Mouse (Mus musculus): ENCODE measurements around the gene Fam20b. TPM values are rescaled to one million over a fixed set of nuclear protein-coding genes. Genes with fewer than 3 reads are reported as not detected.

The Fam20b gene
- polyA plus RNA-seq, 1 experiment from 2014 or later, result 28.2 TPM

- Histone ChIP-seq H3K4me3 (no peak overlapping the region), H3K9ac (no peak overlapping the region), H3K36me3 (peaks cover 40% of the 10 kb centered on the region), H3K27me3 (no peaks in the 10 kb centered on the region), H3K4me1 (replicated peaks) (peaks cover 20% of the 10 kb centered on the region), H3K4me2 (no peak overlapping the region), H3K9me3 (no peaks in the 10 kb centered on the region), H3K27ac (replicated peaks) (no peak overlapping the region)
- WGBS, result 77% methylated on average over 12 of the region's 12 CpGs
- ATAC-seq (ENCODE audit: low read depth), result no peak
Observed at GRCm38 (mm10) chr1:156642813-156643212, 76.1 kb downstream of the Fam20b start.

DNA sequence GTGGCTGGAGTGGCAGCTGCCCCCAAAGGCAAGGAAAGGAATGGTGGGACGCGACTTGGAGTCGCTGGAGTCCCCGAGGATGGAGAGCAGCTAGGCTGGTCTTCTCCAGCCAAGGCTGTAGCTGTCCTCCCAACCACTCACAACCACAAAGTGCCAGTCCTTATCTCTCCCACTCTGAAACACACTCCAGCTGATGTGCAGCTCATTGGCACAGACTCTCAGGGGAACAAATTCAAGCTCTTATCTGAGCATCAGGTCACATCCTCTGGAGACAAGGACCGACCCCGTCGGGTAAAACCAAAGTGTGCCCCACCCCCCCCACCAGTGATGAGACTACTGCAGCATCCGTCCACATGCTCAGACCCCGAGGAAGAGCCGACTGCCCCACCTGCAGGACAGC lies 77.1 kb downstream of the Fam20b start:
- H3K27me3 ChIP-seq, result no peaks in the 10 kb centered on the region
- no peak overlapping the region for H3K4me3 ChIP-seq
- no peak overlapping the region for H3K9ac ChIP-seq
- H3K4me1 ChIP-seq (replicated peaks), result peaks cover 20% of the 10 kb centered on the region
- H3K27ac ChIP-seq (replicated peaks), result no peak overlapping the region
- WGBS, result 86% methylated on average over 10 of the region's 10 CpGs
- no peak overlapping the region for H3K4me2 ChIP-seq
- H3K36me3 ChIP-seq, result peaks cover 42% of the 10 kb centered on the region
- no peaks in the 10 kb centered on the region for H3K9me3 ChIP-seq
- ATAC-seq (ENCODE audit: low read depth), result no peak

DNA sequence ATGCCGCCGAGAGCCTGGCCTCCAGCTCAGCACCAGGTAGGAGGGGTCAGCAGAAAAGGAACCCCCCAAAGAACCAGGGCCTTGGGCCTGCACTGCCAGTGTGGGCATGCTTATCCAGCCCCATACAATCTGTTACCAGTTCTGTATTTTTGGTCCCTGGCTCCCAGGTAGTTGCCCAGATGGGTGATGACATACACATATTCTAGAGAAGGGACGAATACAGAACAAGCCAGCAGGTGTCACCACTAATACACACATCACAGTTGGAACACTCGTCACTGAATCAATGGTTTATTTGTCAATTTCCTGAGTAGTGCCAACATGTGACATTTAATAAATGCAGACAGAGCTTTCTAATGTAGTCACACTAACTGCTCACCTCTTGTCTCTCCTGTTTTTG lies 78.3 kb downstream of the Fam20b start:
- H3K27ac ChIP-seq (replicated peaks), result no peak overlapping the region
- WGBS, result 76% methylated on average over 4 of the region's 4 CpGs
- no peaks in the 10 kb centered on the region for H3K9me3 ChIP-seq
- ATAC-seq (ENCODE audit: low read depth), result no peak
- no peak overlapping the region for H3K4me3 ChIP-seq
- H3K36me3 ChIP-seq, result peaks cover 52% of the 10 kb centered on the region
- H3K4me2 ChIP-seq, result no peak overlapping the region
- no peaks in the 10 kb centered on the region for H3K27me3 ChIP-seq
- H3K9ac ChIP-seq, result no peak overlapping the region
- H3K4me1 ChIP-seq (replicated peaks), result peaks cover 15% of the 10 kb centered on the region

- peaks cover 60% of the 10 kb centered on the region for H3K36me3 ChIP-seq
- H3K9ac ChIP-seq, result no peak overlapping the region
- H3K4me1 ChIP-seq (replicated peaks), result peaks cover 5% of the 10 kb centered on the region
- ATAC-seq (ENCODE audit: low read depth), result no peak
- H3K9me3 ChIP-seq, result no peaks in the 10 kb centered on the region
- no peak overlapping the region for H3K27ac ChIP-seq (replicated peaks)
- H3K4me3 ChIP-seq, result no peak overlapping the region
- WGBS, result 90% methylated on average over 5 of the region's 5 CpGs
- no peaks in the 10 kb centered on the region for H3K27me3 ChIP-seq
- H3K4me2 ChIP-seq, result no peak overlapping the region
Observed at GRCm38 (mm10) chr1:156639455-156639854, 79.4 kb downstream of the Fam20b start.

DNA sequence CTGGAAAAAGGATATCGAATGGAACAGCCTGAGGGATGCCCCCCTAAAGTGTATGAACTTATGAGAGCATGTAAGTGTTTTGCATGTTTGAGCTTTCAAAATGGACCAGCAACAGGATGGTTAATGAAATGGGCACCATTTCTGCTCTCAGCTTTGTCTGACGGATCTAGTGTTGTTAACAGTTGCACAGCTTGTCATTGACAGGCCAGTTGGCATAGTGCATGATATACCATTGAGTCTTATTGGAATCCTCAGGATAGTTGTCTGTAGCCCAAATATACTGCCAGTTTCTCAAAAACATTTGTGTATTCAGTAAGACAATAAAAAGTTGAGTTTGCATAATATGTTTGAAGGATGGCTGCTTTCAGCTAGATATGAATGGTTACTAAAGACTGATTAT lies 83.7 kb downstream of the Fam20b start:
- 77% methylated on average over 2 of the region's 2 CpGs for WGBS
- Histone ChIP-seq H3K9ac (no peak overlapping the region), H3K36me3 (peaks cover 72% of the 10 kb centered on the region), H3K4me2 (no peak overlapping the region), H3K27ac (replicated peaks) (no peak overlapping the region), H3K4me3 (no peak overlapping the region), H3K4me1 (replicated peaks) (no peaks in the 10 kb centered on the region), H3K9me3 (no peaks in the 10 kb centered on the region), H3K27me3 (no peaks in the 10 kb centered on the region)
- no peak for ATAC-seq (ENCODE audit: low read depth)

DNA sequence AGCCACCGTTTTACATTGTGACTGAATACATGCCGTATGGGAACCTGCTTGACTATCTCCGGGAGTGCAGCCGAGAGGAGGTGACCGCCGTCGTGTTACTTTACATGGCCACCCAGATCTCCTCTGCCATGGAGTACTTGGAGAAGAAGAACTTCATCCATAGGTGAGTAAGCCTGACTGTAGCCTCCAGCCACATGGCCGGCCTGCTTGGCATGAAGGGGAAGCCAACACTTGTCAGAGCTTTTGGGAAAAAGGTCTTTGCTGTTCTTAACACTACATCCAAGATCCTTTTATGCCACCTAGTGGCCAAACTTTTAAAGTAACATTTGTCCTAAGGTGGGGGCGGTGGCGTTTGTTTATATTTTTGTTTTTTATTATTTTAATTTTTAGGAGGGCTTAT lies 85.8 kb downstream of the Fam20b start:
- 0 out of 2 replicates have a peak, but pooled peaks have one; percentile 25 for ATAC-seq (ENCODE audit: low read depth)
- Histone ChIP-seq H3K4me3 (no peak overlapping the region), H3K27ac (replicated peaks) (no peak overlapping the region), H3K27me3 (no peaks in the 10 kb centered on the region), H3K9ac (no peak overlapping the region), H3K4me1 (replicated peaks) (no peaks in the 10 kb centered on the region), H3K36me3 (peaks cover 74% of the 10 kb centered on the region), H3K4me2 (no peak overlapping the region), H3K9me3 (no peaks in the 10 kb centered on the region)
- 79% methylated on average over 10 of the region's 10 CpGs for WGBS

GRCm38 (mm10) chr1:156630965-156631364 lies 87.9 kb downstream of the Fam20b start:
- peaks cover 61% of the 10 kb centered on the region for H3K36me3 ChIP-seq
- H3K9me3 ChIP-seq, result no peaks in the 10 kb centered on the region
- H3K4me2 ChIP-seq, result no peak overlapping the region
- H3K4me3 ChIP-seq, result no peak overlapping the region
- H3K9ac ChIP-seq, result no peak overlapping the region
- H3K27me3 ChIP-seq, result no peaks in the 10 kb centered on the region
- no peak overlapping the region for H3K27ac ChIP-seq (replicated peaks)
- H3K4me1 ChIP-seq (replicated peaks), result no peaks in the 10 kb centered on the region; the same call in 1 of the 2 replicates
- no peak for ATAC-seq (ENCODE audit: low read depth)

DNA sequence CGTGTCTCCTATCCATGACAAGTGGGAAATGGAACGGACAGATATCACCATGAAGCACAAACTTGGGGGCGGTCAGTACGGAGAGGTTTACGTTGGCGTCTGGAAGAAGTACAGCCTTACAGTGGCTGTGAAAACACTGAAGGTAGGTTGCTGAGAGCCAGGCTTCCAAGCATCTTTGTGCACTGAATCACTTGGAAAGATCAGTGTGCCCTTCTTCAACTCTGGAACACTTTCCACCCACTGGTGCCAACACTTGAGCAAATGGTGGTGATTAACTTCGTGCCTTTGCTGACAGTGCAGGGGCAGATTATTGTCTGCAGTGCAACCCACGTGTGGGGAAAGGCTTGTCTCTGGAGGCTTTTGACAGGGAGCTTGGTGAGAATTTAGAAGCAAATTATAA lies 88.9 kb downstream of the Fam20b start:
- H3K4me1 ChIP-seq (replicated peaks), result no peaks in the 10 kb centered on the region; the same call in 1 of the 2 replicates
- WGBS, result 94% methylated on average over 8 of the region's 8 CpGs
- H3K9me3 ChIP-seq, result no peaks in the 10 kb centered on the region
- peaks cover 61% of the 10 kb centered on the region for H3K36me3 ChIP-seq
- H3K4me3 ChIP-seq, result no peak overlapping the region
- H3K4me2 ChIP-seq, result no peak overlapping the region
- no peak for ATAC-seq (ENCODE audit: low read depth)
- no peaks in the 10 kb centered on the region for H3K27me3 ChIP-seq
- no peak overlapping the region for H3K9ac ChIP-seq
- no peak overlapping the region for H3K27ac ChIP-seq (replicated peaks)

Other genes with a start within 250 kb of the Fam20b start
- gene Soat1, start 244.8 kb downstream of the Fam20b start, polyA plus RNA-seq (2015; fragmentation: Nextera tagmentation; extraction: Ambion mirVana), result 10.3 and 15.2 TPM in 2 replicates
- gene Gm10031, start 195.1 kb downstream of the Fam20b start, polyA plus RNA-seq (2015; fragmentation: Nextera tagmentation; extraction: Ambion mirVana), result 0.63 and 0.68 TPM in 2 replicates
- 5.4 and 6.1 TPM in 2 replicates for gene Abl2, start 160.3 kb downstream of the Fam20b start, polyA plus RNA-seq (2015; fragmentation: Nextera tagmentation; extraction: Ambion mirVana)
- gene Tor3a, start 44.7 kb downstream of the Fam20b start, polyA plus RNA-seq (2015; fragmentation: Nextera tagmentation; extraction: Ambion mirVana), result 2.4 and 3.2 TPM in 2 replicates
- gene Angptl1, start 119.5 kb upstream of the Fam20b start, polyA plus RNA-seq (2015; fragmentation: Nextera tagmentation; extraction: Ambion mirVana), result 3.5 and 8.0 TPM in 2 replicates
- 91.7 and 92.9 TPM in 2 replicates for gene Ralgps2, start 220.5 kb upstream of the Fam20b start, polyA plus RNA-seq (2015; fragmentation: Nextera tagmentation; extraction: Ambion mirVana)